Mouse (Mus musculus): ENCODE measurements around the gene Sphkap. TPM values are rescaled to one million over a fixed set of nuclear protein-coding genes. Genes with fewer than 3 reads are reported as not detected.

Sphkap gene
- polyA plus RNA-seq, 1 experiment from 2014 or later = 13.4 TPM

DNA sequence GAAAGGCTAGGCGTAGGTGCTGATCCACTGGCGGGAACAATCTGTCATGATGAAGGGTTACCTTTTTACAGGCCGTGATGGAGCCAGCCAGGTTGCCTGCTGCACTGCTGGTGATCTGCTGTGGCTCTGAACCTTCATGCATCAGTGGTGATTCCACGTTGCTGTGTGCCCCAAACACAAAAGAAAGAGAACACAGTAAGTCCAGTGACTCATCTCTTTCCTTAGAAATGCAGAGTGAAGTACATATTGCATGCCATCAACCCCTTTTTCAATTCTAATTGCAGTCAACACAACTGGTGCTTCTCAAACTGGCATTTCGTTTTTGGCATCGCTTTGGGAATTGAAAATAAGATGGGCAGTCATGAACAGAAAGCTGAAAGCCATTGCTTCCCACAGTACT lies 45.8 kb downstream of the Sphkap start:
- Histone ChIP-seq H3K9ac (replicated peaks) (no peak overlapping the region), H3K9me3 (no peaks in the 10 kb centered on the region), H3K36me3 (no peaks in the 10 kb centered on the region), H3K27me3 (no peaks in the 10 kb centered on the region), H3K27ac (replicated peaks) (no peak overlapping the region), H3K4me2 (replicated peaks) (no peak overlapping the region), H3K4me3 (no peak overlapping the region), H3K4me1 (peaks cover 3% of the 10 kb centered on the region; the same call in 1 of the 2 replicates)
- WGBS = 77% methylated on average over 6 of the region's 6 CpGs
- ATAC-seq (replicated peaks) = no peak

DNA sequence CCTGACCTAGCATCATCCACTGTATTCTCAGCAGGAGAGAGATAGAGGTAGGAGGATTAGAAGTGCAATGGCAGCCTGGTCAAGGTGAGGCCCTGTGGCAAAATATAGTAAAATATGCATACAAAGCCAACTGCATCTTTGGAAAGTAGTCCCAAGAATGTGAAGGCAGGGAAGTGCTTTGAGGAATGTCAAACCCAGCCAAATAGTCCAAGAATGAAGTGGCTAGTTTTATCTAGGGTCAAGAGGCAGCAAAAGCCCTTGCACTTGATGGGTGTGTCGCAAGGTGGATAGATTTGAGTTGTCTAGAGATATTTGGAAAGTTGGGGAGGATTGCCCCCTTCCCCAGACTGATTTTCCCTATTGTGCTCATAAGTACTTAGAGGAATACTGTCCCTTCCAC lies 61.5 kb downstream of the Sphkap start:
- Histone ChIP-seq H3K9me3 (no peaks in the 10 kb centered on the region), H3K4me1 (peaks cover 12% of the 10 kb centered on the region; the same call in 1 of the 2 replicates), H3K36me3 (no peaks in the 10 kb centered on the region), H3K4me2 (replicated peaks) (no peak overlapping the region), H3K27ac (replicated peaks) (no peak overlapping the region), H3K9ac (replicated peaks) (no peak overlapping the region), H3K27me3 (no peaks in the 10 kb centered on the region), H3K4me3 (no peak overlapping the region)
- WGBS = 89% methylated on average over 1 of the region's 1 CpGs
- ATAC-seq (replicated peaks) = no peak

DNA sequence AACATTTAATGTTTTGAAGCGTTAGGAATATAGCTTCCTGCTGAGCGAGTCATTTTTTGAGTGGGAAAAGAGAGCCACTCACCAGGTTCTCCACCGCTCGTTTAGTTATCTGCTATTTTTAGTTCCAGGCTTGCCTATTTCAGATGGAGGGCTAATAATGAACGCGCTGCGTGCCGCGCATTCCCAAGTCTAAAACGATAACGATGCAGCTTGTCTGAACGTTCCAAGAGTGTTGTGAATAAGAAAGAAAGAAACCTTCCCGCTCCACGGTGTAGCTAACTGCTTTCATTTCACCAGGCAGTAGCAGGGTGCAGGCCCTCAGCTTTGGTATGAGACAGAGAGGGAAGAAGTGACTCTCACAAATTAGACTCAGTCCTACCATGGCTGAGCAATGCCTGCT lies 62.4 kb downstream of the Sphkap start:
- H3K4me2 ChIP-seq (replicated peaks) = peak overlapping the region; percentile 22
- H3K4me1 ChIP-seq = peaks cover 12% of the 10 kb centered on the region; the same call in 1 of the 2 replicates
- no peaks in the 10 kb centered on the region for H3K9me3 ChIP-seq
- no peak overlapping the region for H3K4me3 ChIP-seq
- H3K27ac ChIP-seq (replicated peaks) = peak overlapping the region; percentile 38; the same call in 1 of the 2 replicates
- no peak overlapping the region for H3K9ac ChIP-seq (replicated peaks)
- H3K36me3 ChIP-seq = no peaks in the 10 kb centered on the region
- peak; percentile 67 for ATAC-seq (replicated peaks)
- H3K27me3 ChIP-seq = no peaks in the 10 kb centered on the region
- 30% methylated on average over 14 of the region's 14 CpGs for WGBS

DNA sequence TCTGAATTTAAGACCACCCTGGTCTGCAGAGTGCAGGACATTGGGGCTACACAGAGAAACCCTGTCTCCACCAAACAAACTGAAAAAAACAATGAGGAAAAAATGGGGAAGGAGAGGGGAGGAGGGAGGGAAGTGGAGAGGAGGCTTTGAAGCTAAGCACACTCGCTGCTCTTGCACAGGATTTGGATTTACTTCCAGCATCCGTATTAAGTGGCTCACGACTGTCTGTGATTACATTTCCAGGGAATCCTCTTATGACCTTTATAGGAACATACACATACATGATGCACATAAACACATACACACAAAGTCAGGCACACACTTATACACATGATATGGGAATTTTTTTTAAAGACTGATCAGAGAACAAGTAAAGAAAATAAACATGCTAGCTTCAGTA lies 62.9 kb downstream of the Sphkap start:
- peaks cover 12% of the 10 kb centered on the region; the same call in 1 of the 2 replicates for H3K4me1 ChIP-seq
- H3K4me3 ChIP-seq = no peak overlapping the region
- H3K36me3 ChIP-seq = no peaks in the 10 kb centered on the region
- no peaks in the 10 kb centered on the region for H3K9me3 ChIP-seq
- no peak overlapping the region for H3K4me2 ChIP-seq (replicated peaks)
- ATAC-seq (replicated peaks) = no peak
- no peak overlapping the region for H3K9ac ChIP-seq (replicated peaks)
- no peak overlapping the region; the same call in 1 of the 2 replicates for H3K27ac ChIP-seq (replicated peaks)
- WGBS = 35% methylated on average over 3 of the region's 3 CpGs
- H3K27me3 ChIP-seq = no peaks in the 10 kb centered on the region

DNA sequence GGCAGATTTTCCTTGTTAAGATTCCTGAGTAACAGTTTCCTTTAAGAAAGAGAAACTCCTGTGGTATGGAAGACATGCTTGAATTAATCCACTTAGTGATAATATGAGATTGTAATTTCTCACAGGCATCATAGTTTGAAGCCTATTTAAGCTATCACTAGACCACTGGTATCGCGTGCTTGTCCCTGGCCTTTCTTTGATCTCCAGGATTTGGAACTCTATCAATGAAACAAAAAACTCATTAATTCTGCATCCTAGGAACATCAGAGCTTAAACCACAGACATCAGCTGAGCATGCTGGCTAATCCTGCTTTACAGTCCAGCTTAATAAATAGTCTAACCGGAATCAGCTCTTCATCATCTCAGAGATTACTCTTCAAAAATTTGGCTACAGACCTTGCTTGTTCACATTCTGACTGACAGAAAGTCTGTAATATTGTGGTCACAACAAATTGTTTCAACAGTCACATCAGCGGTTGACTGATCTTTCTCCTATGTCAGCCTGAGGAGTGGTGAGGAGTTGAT lies 65.2 kb downstream of the Sphkap start:
- H3K9ac ChIP-seq (replicated peaks) = no peak overlapping the region
- no peaks in the 10 kb centered on the region for H3K9me3 ChIP-seq
- no peak overlapping the region for H3K4me3 ChIP-seq
- ATAC-seq (replicated peaks) = no peak
- whole genome bisulfite sequencing = 48% methylated on average over 4 of the region's 4 CpGs
- H3K4me2 ChIP-seq (replicated peaks) = no peak overlapping the region
- H3K27me3 ChIP-seq = no peaks in the 10 kb centered on the region
- H3K4me1 ChIP-seq = peaks cover 12% of the 10 kb centered on the region; the same call in 1 of the 2 replicates
- H3K36me3 ChIP-seq = no peaks in the 10 kb centered on the region
- no peak overlapping the region for H3K27ac ChIP-seq (replicated peaks)

DNA sequence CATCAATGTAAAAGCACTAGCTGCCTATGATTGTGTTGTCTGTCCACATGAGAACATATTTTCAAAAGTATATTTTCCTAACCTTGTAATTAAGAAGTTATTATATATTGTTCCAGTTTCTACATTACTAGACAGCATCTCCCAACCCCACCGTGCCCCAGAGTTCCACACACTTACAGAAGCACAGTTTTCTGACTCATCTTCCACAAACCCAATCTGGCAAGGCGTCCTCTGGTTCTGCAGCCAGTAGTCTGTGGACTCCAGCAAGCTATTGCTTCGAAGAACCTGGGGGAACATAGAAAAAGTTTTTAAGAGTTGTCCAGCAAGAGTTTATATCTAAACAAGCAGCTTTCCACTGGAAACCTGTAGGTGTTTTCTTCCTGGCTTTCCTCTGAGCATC lies 68.6 kb downstream of the Sphkap start:
- Histone ChIP-seq H3K36me3 (no peaks in the 10 kb centered on the region), H3K4me2 (replicated peaks) (no peak overlapping the region), H3K4me3 (no peak overlapping the region), H3K4me1 (no peaks in the 10 kb centered on the region), H3K27ac (replicated peaks) (no peak overlapping the region), H3K9ac (replicated peaks) (no peak overlapping the region), H3K27me3 (no peaks in the 10 kb centered on the region), H3K9me3 (no peaks in the 10 kb centered on the region)
- ATAC-seq (replicated peaks) = no peak
- 90% methylated on average over 3 of the region's 3 CpGs for WGBS

DNA sequence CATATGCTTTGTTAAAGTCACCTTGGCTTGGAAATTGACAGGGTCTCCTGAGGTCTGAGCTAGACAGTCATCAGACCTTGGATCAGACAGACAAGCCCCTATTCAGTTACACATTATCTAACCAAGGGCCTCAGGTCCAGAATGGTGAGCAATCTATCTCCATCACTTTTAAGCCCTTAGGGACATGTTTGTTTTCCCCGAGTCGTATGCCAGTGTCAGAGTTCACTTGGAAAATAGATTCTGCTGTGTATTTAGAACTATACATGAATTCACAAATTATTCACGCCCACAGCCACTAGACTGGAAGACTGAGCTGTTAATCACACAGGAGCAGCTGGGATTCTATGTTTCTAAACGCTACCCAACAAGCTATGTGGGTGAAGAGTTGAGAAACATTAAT lies 91.1 kb downstream of the Sphkap start:
- ATAC-seq (replicated peaks) = 0 out of 2 replicates have a peak, but pooled peaks have one; percentile 46
- H3K36me3 ChIP-seq = no peaks in the 10 kb centered on the region
- H3K27ac ChIP-seq (replicated peaks) = no peak overlapping the region
- no peaks in the 10 kb centered on the region for H3K27me3 ChIP-seq
- no peak overlapping the region for H3K9ac ChIP-seq (replicated peaks)
- WGBS = 45% methylated on average over 4 of the region's 4 CpGs
- no peaks in the 10 kb centered on the region for H3K9me3 ChIP-seq
- no peak overlapping the region for H3K4me2 ChIP-seq (replicated peaks)
- no peak overlapping the region for H3K4me3 ChIP-seq
- no peaks in the 10 kb centered on the region for H3K4me1 ChIP-seq

DNA sequence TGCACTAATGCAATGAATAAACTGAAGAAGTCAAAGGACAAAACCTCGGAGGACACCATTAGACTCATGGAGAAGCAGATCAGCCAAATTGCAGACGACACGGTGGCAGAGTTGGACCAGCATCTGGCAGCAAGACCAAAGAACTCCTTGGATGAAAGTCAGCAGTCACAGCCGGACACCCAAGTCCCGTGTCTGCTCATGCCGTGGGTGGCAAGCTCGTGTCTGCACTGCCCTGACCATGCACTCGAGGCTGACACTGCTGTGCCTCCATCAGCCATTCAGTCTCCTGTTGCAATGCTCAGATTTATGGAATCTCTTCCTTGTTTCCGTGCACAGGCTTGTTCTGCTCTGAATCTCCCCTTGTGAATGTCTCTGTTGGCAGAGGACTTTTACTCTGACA lies 92.9 kb downstream of the Sphkap start:
- Histone ChIP-seq H3K9me3 (no peaks in the 10 kb centered on the region), H3K9ac (replicated peaks) (no peak overlapping the region), H3K4me2 (replicated peaks) (no peak overlapping the region), H3K27ac (replicated peaks) (no peak overlapping the region), H3K4me3 (no peak overlapping the region), H3K36me3 (no peaks in the 10 kb centered on the region), H3K27me3 (no peaks in the 10 kb centered on the region), H3K4me1 (no peaks in the 10 kb centered on the region)
- ATAC-seq (replicated peaks) = no peak
- 92% methylated on average over 9 of the region's 9 CpGs for WGBS

DNA sequence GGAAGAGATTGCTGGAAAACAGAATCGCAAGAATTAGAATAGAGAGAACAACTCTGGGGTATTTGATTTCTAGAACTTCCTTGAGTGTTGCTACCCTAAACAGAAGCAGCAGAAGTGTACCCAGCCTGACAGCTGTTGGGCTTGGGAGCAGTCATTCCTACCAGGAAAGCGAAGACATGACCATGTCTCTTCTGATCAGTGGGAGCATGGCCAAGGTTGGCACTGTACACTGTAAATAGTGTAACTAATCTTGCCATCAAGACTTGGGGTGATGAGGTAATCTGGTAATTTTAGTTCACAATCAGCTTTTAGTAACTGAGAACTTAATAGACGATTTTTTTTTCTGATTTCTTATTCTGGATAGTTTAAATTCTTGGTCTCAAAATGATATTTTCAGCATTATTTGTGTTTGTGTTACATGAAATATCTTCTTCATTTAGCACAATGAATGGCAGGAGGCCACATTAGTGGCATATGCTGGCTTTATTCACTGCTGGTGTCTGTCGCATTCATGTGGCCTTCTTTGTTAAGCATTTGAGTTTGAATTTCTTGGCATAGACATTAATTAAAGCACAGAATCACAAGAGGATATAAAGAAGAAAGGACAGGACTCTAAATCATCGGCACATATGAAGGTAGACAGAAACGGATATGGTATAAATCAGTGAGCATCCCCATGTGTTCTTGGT lies 96.2 kb downstream of the Sphkap start:
- WGBS = 66% methylated on average over 6 of the region's 6 CpGs
- no peaks in the 10 kb centered on the region for H3K4me1 ChIP-seq
- H3K9me3 ChIP-seq = no peaks in the 10 kb centered on the region
- H3K9ac ChIP-seq (replicated peaks) = no peak overlapping the region
- no peaks in the 10 kb centered on the region for H3K36me3 ChIP-seq
- H3K27ac ChIP-seq (replicated peaks) = no peak overlapping the region
- no peak overlapping the region for H3K4me3 ChIP-seq
- no peak for ATAC-seq (replicated peaks)
- no peaks in the 10 kb centered on the region for H3K27me3 ChIP-seq
- no peak overlapping the region for H3K4me2 ChIP-seq (replicated peaks)

DNA sequence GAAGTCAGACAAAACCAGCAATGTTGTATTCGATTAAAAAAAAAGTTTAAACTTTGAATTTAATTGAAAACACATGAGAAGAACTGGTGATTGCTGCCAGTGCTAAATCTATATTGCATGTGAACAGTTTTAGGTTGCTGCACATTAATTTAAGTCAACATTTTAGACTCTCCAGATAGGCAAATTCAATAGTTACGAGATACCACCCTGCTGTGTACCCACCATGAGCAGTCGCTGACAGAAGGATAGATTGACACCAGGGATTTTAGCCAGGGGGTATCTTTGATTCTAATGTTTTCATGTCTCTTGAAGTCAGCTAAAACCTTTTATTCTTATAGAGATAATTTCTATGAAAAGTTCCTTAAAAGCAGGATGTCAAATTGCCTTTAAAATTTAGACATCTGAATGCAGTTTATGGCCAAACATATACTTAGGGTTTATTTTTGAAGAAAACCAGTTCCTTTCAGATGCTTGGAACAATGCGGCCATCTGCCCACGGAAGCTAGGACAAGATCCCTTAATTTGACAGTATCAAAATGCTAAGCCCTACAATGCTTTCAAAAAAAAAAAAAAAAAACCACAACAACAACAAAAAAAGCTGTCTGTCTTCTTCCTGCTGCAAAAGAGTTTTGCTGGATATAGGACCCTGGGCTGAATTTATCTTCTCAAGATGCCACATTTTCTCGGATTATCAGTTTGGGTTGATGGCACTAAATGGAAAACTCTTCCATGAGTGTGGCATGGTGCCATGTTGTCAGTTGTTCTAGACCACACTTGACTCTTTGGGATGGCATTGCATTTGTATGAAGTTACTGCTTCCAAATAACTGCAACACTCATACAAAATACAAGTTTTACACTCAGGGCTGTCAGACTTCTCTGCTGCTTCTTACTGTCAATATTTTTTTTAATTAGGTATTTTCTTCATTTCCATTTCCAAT lies 110.6 kb downstream of the Sphkap start:
- 55% methylated on average over 6 of the region's 6 CpGs for WGBS
- H3K27ac ChIP-seq (replicated peaks) = no peak overlapping the region
- ATAC-seq (replicated peaks) = no peak

DNA sequence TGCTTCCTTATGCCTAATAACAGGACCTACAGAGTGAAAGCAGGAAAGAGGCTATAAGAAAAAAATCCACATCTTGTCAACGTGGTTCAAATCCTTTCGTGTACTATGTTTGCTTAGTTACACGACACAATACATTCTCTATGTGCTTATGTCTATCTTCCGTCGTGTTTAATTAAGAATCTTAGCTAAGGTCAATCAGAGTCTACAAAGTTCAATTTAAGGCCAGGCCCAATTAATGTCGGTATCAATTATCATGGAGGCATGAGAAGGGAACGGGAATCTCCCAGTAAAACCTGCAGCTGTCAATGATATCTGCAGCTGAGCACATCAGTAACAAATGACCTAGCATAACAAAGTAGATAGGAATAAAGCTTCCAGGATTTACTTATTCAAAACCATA lies 122.1 kb downstream of the Sphkap start:
- no peak overlapping the region for H3K27ac ChIP-seq (replicated peaks)
- no peaks in the 10 kb centered on the region for H3K27me3 ChIP-seq
- no peaks in the 10 kb centered on the region for H3K36me3 ChIP-seq
- H3K4me1 ChIP-seq = no peaks in the 10 kb centered on the region
- H3K9ac ChIP-seq (replicated peaks) = no peak overlapping the region
- no peak overlapping the region for H3K4me3 ChIP-seq
- 48% methylated on average over 7 of the region's 7 CpGs for WGBS
- H3K9me3 ChIP-seq = no peaks in the 10 kb centered on the region
- no peak for ATAC-seq (replicated peaks)
- no peak overlapping the region for H3K4me2 ChIP-seq (replicated peaks)

More for the DNA sequence above, 110.6 kb downstream of the Sphkap start:
- Histone ChIP-seq H3K4me1 (peaks cover 8% of the 10 kb centered on the region; the same call in 1 of the 2 replicates), H3K9ac (replicated peaks) (no peak overlapping the region), H3K9me3 (no peaks in the 10 kb centered on the region), H3K27me3 (no peaks in the 10 kb centered on the region), H3K36me3 (no peaks in the 10 kb centered on the region), H3K4me2 (replicated peaks) (no peak overlapping the region), H3K4me3 (no peak overlapping the region)

DNA sequence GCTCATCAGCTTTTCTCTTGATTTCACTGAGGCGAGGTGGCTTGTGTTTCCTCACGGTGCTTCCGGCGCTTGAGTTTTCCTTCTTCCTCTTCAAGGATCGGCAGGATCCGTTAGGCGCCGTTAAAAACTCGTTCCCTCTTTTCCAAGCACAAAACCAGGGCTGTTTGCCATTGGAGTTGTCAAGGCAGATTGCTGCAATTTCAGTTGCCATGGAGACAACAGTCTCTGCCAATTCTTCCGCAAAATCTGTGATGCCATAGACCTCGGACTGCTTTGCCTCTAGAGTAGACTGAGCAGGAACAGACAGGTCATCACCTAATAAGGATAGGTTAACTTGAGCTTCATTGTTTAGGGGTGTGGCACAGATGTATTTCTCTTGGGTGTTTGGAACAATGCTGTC lies 131.0 kb downstream of the Sphkap start:
- Histone ChIP-seq H3K4me2 (replicated peaks) (0 out of 2 replicates have a peak overlapping the region, but pooled peaks have one; percentile 2), H3K27ac (replicated peaks) (peak overlapping the region; percentile 79), H3K9ac (replicated peaks) (no peak overlapping the region), H3K4me3 (no peak overlapping the region), H3K9me3 (no peaks in the 10 kb centered on the region), H3K27me3 (no peaks in the 10 kb centered on the region), H3K4me1 (peaks cover 6% of the 10 kb centered on the region; the same call in 1 of the 2 replicates), H3K36me3 (no peaks in the 10 kb centered on the region)
- peak; percentile 94 for ATAC-seq (replicated peaks)
- 33% methylated on average over 11 of the region's 11 CpGs for WGBS
